Mouse (Mus musculus): ENCODE data around the gene Idh3b. TPM values are rescaled to one million over a fixed set of nuclear protein-coding genes. Genes with fewer than 3 reads are reported as not detected.
A peak's percentile ranks its signal among the peaks of the same experiment; 100 is the strongest.

The Idh3b gene
- polyA plus RNA-seq, 1 experiment from 2014 or later, result 141 TPM

DNA sequence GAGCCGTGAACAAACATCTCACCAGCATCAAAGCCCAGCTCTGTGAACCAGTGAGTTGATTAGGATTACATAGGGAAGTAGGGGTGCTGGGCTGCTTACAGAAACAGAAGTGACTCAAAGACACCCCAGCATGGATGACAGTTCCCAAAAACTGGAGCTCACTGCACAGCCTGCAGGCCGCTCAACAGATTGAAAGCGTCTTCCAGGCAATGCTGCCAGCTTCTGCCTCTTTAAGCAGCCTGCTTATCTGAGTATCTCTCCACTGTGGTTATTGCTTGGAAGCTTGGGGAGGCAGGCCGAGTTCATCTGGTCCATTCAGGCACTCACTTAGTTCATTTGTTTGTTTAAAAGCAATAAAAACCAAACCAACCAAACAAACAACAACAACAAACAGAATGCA lies 27.6 kb downstream of the Idh3b start:
- Histone ChIP-seq H3K36me3 (no peaks in the 10 kb centered on the region), H3K27me3 (ENCODE audit: low read depth, poor library complexity, severe bottlenecking) (no peaks in the 10 kb centered on the region), H3K9me3 (replicated peaks) (no peaks in the 10 kb centered on the region), H3K27ac (replicated peaks) (no peak overlapping the region), H3K4me1 (no peaks in the 10 kb centered on the region), H3K4me3 (no peak overlapping the region)
- DNase-seq (ENCODE audit: low spot score), result no peak
- 89% methylated on average over 4 of the region's 4 CpGs for WGBS

DNA sequence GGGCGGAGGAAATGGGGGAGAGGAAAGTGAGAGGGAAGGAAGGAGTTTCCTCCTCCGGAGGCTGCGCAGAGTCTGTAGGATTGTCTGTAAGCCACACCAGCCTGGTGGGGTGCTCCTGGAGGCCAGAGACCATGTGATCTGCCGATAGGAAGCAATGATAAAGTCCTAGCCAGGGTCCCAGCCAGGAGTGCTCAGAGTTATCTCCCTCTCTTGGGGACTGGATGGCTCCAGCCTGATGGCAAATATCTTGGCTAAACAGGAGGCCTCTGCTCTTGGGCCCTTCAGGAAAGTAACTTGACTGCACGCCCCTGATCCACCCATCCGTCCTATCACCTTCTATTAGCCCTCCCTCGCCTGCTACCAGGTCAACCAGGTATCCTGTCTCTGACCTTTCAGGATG lies 36.1 kb downstream of the Idh3b start:
- no peaks in the 10 kb centered on the region for H3K4me1 ChIP-seq
- no peak overlapping the region for H3K4me3 ChIP-seq
- no peaks in the 10 kb centered on the region for H3K36me3 ChIP-seq
- 83% methylated on average over 7 of the region's 7 CpGs for WGBS
- H3K27me3 ChIP-seq (ENCODE audit: low read depth, poor library complexity, severe bottlenecking), result no peaks in the 10 kb centered on the region
- no peaks in the 10 kb centered on the region for H3K9me3 ChIP-seq (replicated peaks)
- DNase-seq (ENCODE audit: low spot score), result no peak
- H3K27ac ChIP-seq (replicated peaks), result no peak overlapping the region

DNA sequence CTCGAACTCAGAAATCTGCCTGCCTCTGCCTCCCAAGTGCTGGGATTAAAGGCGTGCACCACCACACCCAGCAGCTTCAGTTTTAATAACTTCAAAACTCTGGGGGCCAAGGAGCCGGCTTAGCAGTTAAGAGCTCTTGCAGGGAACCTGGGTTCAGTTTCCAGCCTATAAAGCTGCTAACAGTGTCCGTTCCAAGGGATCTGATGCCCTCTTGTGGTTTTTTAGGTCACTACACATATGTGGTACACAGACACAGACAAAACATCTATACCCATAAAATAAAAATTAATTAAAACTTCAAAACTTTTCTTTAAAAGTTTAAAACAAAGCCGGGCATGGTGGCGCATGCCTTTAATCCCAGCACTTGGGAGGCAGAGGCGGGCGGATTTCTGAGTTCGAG lies 37.4 kb downstream of the Idh3b start:
- no peaks in the 10 kb centered on the region for H3K36me3 ChIP-seq
- no peak overlapping the region for H3K4me3 ChIP-seq
- H3K4me1 ChIP-seq, result no peaks in the 10 kb centered on the region
- WGBS, result 50% methylated on average over 9 of the region's 9 CpGs
- H3K9me3 ChIP-seq (replicated peaks), result no peaks in the 10 kb centered on the region
- DNase-seq (ENCODE audit: low spot score), result peak; percentile 34
- no peaks in the 10 kb centered on the region for H3K27me3 ChIP-seq (ENCODE audit: low read depth, poor library complexity, severe bottlenecking)
- H3K27ac ChIP-seq (replicated peaks), result no peak overlapping the region

Other genes starting within 250 kb of the Idh3b start
- not detected in 2 replicates for gene Tgm6, start 172.1 kb downstream of the Idh3b start, polyA plus RNA-seq (2016; fragmentation: Nextera tagmentation; extraction: Ambion mirVana)
- gene Snrpb, start 105.1 kb downstream of the Idh3b start, polyA plus RNA-seq (2016; fragmentation: Nextera tagmentation; extraction: Ambion mirVana), result 859 and 934 TPM in 2 replicates
- gene Tmc2, start 89.4 kb downstream of the Idh3b start, polyA plus RNA-seq (2016; fragmentation: Nextera tagmentation; extraction: Ambion mirVana), result not detected in 2 replicates
- 392 and 425 TPM in 2 replicates for gene Nop56, start 10.1 kb downstream of the Idh3b start, polyA plus RNA-seq (2016; fragmentation: Nextera tagmentation; extraction: Ambion mirVana)
- gene Ebf4, start 10.6 kb upstream of the Idh3b start, polyA plus RNA-seq (2016; fragmentation: Nextera tagmentation; extraction: Ambion mirVana), result 0.95 and 1.3 TPM in 2 replicates
- 40.7 and 47.3 TPM in 2 replicates for gene Cpxm1, start 113.0 kb upstream of the Idh3b start, polyA plus RNA-seq (2016; fragmentation: Nextera tagmentation; extraction: Ambion mirVana)
- gene Gm28372, start 120.7 kb upstream of the Idh3b start, polyA plus RNA-seq (2016; fragmentation: Nextera tagmentation; extraction: Ambion mirVana), result not detected in 2 replicates
- 0.40 TPM in 1 of 2 replicates, not detected in the other for gene 1700020A23Rik, start 120.7 kb upstream of the Idh3b start, polyA plus RNA-seq (2016; fragmentation: Nextera tagmentation; extraction: Ambion mirVana)
- 0.12 TPM in 1 of 2 replicates, not detected in the other for gene Tmem239, start 121.9 kb upstream of the Idh3b start, polyA plus RNA-seq (2016; fragmentation: Nextera tagmentation; extraction: Ambion mirVana)
- gene Vps16, start 139.8 kb upstream of the Idh3b start, polyA plus RNA-seq (2016; fragmentation: Nextera tagmentation; extraction: Ambion mirVana), result 117 and 126 TPM in 2 replicates
- gene Pced1a, start 140.2 kb upstream of the Idh3b start, polyA plus RNA-seq (2016; fragmentation: Nextera tagmentation; extraction: Ambion mirVana), result 13.9 and 14.4 TPM in 2 replicates
- gene Ptpra, start 165.7 kb upstream of the Idh3b start, polyA plus RNA-seq (2016; fragmentation: Nextera tagmentation; extraction: Ambion mirVana), result 88.2 and 91.8 TPM in 2 replicates